Mouse (Mus musculus): ENCODE measurements around the gene Tmem176a.
A peak's percentile ranks its signal among the peaks of the same experiment; 100 is the strongest.
"Not testable (repeated sequence)": the region's sequence is repeated elsewhere in the genome, so short reads cannot be mapped to it uniquely, and the experiment has no call there.

The Tmem176a gene

GRCm38 (mm10) chr6:48842111-48842842, 1.6 kb downstream of the Tmem176a start:
- DNase-seq, result peak; percentile 76 to 84

- DNase-seq, result no peak
These were observed 4.4 kb downstream of the Tmem176a start for GRCm38 (mm10) chr6:48845086-48845485.

DNA sequence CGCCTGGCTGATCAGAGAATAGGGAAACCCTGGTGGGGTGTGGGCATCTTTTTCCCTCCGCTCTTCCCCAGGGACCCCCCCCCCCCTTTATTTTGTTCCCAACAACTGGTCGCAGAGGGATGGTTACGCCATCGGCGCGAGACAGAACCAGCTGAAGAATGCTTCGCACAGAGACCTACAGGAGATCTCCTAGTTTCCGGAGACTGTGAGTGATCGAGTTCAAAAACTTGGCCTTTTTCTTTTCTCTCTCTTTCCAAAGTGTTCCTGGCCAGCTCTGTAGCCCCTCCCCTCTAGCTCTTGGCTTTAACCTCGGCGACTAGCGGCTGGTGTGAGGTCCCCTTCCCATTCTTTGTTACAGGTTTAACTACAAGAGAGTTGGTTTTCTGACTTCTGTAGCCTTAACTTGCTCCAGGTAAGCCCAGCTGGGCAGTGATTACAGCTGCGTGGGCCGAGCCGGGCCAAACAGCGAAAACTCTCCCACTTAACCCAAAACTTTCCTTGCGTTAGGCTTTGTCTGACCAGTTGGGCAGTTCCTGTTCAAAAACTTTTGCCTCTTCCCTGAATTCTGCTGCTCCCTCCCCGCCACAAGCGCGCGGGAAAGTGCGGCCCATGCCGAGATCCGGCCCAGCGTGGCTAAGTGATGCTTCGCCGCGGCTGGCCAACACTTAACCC, 11.2 kb downstream of the Tmem176a start:
- DNase-seq, result peak; percentile 72 to 81

GRCm38 (mm10) chr6:48854155-48854554, 13.4 kb downstream of the Tmem176a start:
- no peak for DNase-seq

DNA sequence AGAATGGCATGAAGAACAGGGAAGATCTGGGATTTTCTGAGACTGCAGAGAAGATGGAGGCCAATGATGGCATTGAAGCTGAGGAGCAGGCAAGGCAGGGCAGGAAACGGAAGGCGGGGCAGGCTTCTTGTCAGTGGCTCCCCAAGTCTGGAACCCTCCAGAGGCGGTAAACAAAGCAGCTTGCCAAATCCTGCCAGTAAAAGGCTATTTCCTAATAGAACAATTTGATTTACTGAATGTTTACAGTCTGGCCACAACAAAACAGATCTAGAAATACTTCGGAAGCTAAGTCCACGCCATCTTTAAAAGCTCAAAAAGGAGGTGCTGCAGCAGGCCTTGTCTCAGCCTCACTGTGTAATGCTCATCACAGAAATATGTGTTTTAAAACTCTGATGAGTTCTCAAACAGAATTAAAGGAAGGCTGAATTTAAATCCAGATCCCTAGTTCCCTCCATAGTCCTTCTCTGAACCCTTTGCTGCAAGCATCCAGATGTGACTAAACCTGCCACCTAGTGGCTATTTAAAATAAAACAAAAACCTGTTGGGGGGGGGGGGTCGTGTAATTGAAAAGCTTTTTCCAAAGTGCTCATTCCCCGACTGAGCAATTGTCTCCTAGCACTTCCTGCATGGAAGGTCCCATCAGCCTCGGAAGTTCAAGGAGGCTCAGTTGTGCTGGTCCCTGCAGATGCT, 17.0 kb downstream of the Tmem176a start:
- DNase-seq, result peak in 1 of 2 experiments; percentile 49

GRCm38 (mm10) chr6:48860130-48860815, 19.6 kb downstream of the Tmem176a start:
- DNase-seq, result peak; percentile 88 to 93

DNA sequence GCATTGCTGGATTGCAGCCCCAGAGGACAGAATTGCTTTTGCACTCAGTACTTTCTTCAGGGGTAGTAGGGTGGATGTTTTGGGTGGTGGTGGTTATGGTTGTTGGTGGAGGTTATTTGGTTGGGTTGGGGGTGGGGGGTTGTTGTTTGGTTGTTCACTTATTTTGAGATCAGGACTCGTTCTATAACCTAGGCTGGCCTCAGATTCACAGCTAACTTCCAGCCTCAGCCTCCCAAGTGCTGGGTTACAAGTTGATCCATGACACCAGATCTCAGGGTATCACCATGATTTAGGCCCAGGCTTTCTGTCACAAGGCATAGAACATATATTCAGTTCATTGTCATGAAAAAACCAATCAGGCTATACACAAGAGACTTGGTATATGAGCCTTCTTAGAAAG, 20.1 kb downstream of the Tmem176a start:
- no peak for DNase-seq

- peak in 1 of 2 experiments; percentile 46 for DNase-seq
These were observed 21.0 kb downstream of the Tmem176a start for GRCm38 (mm10) chr6:48861616-48862280.

DNA sequence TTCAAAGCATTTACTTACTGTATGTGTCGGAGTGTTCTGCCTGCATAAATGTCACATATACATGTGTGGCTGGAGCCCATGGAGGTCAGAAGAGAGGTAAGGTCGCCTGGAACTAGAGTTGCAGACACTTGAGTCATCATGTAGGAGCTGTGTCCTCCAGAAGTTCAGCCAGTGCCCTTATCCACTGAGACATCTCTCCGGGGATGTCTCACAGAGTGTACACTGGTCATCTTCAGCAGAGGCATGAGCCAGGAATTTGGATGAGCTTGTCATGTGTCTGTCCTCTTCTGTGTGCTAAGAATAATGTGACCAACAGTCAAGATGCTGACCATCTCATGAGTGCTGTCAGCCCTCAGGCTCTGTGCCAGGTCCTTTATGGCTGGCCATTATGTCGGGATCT, 22.1 kb downstream of the Tmem176a start:
- DNase-seq, result peak in 1 of 2 experiments; percentile 19

DNA sequence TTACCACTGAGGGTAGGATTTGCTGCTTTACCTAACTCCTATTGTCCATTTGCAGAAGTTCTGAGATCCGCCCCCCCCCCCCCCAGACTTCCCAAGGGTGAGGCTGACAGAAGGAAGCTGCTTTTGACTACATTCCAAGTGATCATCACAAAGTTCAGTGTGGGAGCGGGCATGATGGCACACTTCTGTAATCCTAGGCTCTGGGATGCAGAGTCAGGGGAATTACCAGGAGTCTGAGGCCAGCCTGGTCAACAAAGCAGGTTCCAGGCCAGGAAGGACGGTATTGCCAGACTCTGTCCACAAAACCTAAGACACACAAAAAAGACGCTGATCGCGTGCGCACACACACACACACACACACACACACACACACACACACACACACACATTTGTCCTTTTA, 22.8 kb downstream of the Tmem176a start:
- DNase-seq, result no peak

DNA sequence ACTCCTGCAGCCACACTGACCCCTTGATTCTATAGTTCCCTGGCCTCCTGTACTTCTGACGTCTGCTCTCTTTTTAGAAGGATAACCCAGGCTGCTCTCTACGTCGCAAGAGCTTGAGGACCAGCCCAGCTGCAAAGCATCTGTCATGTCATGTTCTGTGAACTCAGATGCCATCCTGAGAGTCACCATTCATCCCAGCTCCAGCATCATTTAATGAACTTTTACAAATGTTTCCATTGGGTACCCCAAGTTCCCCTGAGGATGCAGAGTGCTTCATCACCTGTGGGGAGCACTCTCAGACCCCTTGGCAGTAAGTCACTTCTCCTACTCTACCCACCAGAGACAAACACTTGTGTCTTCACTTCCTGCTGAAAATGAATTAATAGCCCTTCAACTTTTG, 23.5 kb downstream of the Tmem176a start:
- no peak for DNase-seq

- no peak for DNase-seq
These were observed 24.0 kb downstream of the Tmem176a start for GRCm38 (mm10) chr6:48864723-48865122.

- no peak for DNase-seq
These were observed 24.5 kb downstream of the Tmem176a start for GRCm38 (mm10) chr6:48865152-48865745.

DNA sequence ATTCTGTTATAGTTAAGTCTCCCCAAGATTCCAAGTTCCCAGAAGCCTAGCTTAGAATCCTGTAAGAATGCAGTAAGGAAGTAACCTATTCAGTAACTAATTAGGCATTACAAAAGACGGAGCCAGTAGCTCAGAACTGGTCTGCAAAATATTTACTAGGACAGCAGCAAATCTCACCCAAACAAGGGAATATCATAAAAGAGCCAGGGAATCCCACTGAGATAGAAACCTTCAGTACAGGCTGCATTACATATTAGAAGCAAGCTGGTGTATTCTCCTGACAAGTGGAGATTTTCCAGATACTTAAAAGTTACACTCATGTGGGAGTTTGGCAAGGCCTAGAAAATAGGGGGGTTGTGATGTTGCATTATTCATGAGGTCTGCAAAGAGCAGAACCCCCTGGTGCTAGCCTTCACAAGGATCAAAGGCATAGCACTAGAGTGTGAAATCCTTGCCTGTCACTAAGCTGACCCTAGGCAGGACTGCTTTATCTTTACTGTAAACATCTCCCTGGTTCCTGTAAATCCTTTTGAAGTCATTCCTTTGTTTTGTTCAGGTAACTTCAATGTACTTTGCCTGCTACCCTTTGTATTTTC, 25.7 kb downstream of the Tmem176a start:
- DNase-seq, result not testable (repeated sequence)

DNA sequence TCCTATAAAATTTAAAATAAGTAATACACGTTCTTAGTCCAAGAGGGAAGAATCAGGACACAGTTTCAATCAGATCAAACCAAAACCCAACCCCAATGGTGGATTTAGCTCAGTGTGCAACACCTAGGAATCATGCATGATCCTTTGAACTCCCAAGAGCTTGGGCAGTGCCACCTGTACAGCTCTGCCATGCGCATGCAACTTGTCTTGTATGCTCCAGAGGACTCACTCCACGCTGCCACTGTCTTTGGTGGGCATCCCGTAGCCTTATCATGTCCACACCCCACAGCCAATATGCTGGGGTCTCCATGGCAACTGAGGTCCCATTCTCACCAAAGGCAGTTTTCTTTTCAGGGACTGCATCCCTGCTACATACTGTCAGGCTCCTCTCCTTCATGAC, 26.4 kb downstream of the Tmem176a start:
- no peak for DNase-seq

DNA sequence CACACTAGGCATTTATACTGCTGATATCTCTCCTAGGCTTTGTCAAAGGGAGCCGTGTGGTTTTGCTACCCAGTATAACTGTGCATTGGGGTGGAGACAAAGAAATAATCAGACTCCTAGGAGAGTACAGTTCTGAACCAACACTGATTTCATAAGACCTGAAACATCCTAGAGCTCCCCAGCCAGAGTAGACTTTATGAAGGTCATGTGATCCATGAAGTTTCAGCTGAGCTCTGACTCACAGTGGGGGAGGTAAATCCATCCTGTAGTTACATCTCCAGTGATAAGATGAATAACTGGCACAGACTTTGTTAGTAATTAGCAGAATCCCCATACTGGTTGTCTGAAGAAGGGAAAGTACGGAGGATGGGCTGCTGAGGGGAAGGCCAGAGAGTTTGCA, 29.1 kb downstream of the Tmem176a start:
- DNase-seq, result no peak

DNA sequence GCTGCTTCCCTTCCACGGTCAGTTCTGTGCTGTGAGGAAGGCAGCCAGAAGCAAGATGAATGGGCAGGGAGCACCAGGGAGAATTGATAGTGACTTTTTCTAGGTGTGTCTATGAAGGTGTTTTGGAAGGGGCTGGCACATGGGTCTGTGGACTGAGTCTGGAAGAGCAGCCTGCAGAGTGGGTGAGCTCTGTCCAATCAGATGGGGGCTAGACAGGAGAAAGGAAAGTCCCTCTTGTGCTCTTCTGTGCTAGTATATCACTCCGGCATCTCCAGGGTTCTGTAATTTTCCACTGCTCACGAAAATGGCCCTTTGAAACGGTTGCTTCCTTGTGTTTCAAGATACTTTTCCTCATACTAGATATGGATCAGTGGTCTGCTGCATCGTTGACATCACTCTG, 31.9 kb downstream of the Tmem176a start, which contains the start of gene Aoc1:
Gene Aoc1 (plus strand): TSS at position 301 of the 400 bp plus-strand sequence.
- no peak for DNase-seq

DNA sequence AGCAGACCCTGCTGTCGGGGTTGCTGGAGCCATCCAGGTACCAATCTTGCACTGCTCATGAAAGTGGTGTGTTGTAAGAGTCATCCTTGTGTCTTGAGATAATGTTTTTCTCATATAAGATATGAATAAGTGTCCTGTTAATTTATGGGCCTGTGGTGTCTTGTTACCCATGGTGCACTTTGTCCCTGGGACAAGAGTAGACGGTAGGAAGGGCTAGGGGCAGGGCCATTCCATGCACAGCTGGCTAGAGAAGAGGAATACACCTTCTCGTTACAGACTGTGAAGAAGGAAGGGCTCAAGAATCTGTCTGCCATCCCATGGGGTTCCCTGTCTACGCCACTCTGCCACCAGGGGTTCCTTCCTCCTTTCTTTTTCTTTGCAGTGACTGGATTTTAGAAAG, 33.9 kb downstream of the Tmem176a start:
- peak in 1 of 2 experiments; percentile 1 for DNase-seq

DNA sequence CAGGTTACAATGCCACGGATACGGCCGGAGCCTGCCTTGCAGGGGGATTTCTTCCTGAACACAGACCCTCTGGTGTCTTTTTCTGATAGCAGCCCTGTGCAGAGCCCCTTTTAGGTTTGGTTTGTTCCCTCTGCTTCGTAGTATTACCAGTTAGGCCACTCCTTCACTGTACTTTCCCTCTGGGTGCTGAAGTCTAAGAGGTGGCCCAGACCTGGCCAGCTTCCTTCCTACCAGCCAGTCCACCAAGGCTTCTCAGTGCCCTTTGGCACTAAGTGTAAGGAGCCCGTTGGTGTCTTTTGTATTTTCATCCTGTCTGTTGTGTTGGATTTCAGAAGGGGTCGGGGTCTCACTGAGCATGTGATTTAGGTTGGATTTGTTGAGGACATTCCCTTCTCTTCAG, 34.8 kb downstream of the Tmem176a start:
- DNase-seq, result no peak

DNA sequence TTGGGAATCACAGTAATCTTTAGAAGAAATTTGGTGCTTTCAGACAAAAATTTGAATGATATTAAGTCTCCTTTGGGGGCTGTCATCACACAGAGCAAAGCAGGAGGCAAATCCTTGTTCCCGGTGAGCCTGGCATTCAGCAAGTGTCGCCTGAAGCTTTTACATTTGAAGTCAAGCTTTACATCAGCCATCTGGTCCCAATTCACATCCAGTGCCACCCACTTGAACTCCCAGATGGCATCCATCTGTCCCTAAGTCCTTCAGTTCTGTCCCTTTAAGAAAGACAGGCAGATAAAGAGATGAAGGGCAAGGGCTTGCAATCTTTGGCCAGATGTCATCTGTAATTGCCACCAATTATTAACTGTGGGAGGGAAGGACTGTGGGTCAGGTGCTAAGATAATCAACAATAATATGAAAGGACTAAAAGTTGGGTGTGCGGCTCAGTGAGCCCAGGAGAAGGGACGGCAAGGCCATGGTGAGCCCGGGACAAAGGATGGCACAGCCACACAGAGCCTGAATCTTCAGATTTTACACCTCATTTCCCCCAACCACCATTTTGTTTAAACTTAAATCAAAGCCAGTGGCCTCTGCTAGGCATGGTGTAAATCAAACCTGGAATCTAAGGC, 35.9 kb downstream of the Tmem176a start:
- DNase-seq, result no peak

DNA sequence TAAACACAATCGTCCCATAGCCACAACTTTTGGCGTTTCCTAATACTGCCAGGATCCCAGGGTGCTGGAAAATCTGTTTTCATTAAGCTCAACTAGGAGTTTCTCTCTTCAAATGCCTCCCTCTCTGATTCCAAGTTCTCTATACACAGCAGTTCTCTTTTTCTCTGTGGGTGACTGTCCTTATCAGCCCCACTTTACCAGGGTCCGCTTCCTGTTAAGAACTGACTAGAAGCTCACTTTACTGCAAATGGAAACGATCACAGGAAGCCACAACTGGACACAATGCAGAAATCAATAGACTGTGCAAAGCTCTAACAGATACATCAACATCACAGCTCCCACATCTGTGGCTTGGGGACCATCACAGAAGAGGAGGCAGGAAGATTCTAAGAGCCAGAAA, 53.5 kb downstream of the Tmem176a start:
- no peak for DNase-seq

Data from kidney, postnatal 4 days (tissue).